Mouse (Mus musculus) ES-Bruce4 (cell line): ENCODE measurements around the gene Lrch1. TPM values are rescaled to one million over a fixed set of nuclear protein-coding genes. Genes with fewer than 3 reads are reported as not detected.

Experiments
- H3K27ac ChIP-seq: 2 replicates; pipeline ENCODE4 v1.5.1; 2012; ENCODE audit warnings: low read length, inconsistent platforms; ENCODE audit not compliant: insufficient read depth
- H3K27me3 ChIP-seq: 2 replicates; pipeline ENCODE4 v1.6.1; 2012; ENCODE audit warnings: mild to moderate bottlenecking, low read length, inconsistent platforms; ENCODE audit not compliant: control insufficient read depth, poor library complexity, insufficient read depth, severe bottlenecking
- H3K36me3 ChIP-seq: 2 replicates; pipeline ENCODE4 v1.6.1; 2012; ENCODE audit warnings: inconsistent platforms, mild to moderate bottlenecking, low read length, moderate library complexity; ENCODE audit not compliant: control insufficient read depth, poor library complexity, insufficient read depth, severe bottlenecking
- H3K4me1 ChIP-seq: one replicate; pipeline ENCODE4 v1.8.1; 2011; ENCODE audit warnings: low read length; ENCODE audit not compliant: control insufficient read depth, insufficient read depth
- H3K4me3 ChIP-seq: 2 replicates; pipeline ENCODE4 v1.5.1; 2011; ENCODE audit warnings: low read depth, mild to moderate bottlenecking, low read length
- H3K9ac ChIP-seq: 2 replicates; pipeline ENCODE4 v1.6.1; 2012; ENCODE audit warnings: low read depth, mild to moderate bottlenecking, inconsistent platforms; ENCODE audit not compliant: poor library complexity, severe bottlenecking
- H3K9me3 ChIP-seq: replicated peaks from 2 replicates; pipeline ENCODE4 v1.6.1; 2012; ENCODE audit warnings: mild to moderate bottlenecking, low read length, inconsistent platforms; ENCODE audit not compliant: control insufficient read depth, poor library complexity, insufficient read depth, severe bottlenecking
- CTCF ChIP-seq: IDR thresholded peaks from one replicate; pipeline ENCODE4 v1.8.1; 2011; ENCODE audit warnings: low read depth, low read length
- EP300 ChIP-seq: IDR thresholded peaks from 2 replicates; pipeline ENCODE4 v1.6.1; 2011; ENCODE audit warnings: low read depth, low read length; ENCODE audit not compliant: insufficient read depth
- POLR2A ChIP-seq: IDR thresholded peaks from one replicate; pipeline ENCODE4 v1.8.1; 2011; ENCODE audit warnings: low read length; ENCODE audit not compliant: insufficient read depth
- polyA plus RNA-seq: library from polyadenylated mRNA; stranded (reverse); fragments of >200 nt; gene quantifications from 2 replicates; pipeline ENCODE4 v1.2.4, GENCODE M21; 2011; ENCODE audit warnings: low read depth; ENCODE audit not compliant: missing spikeins, insufficient read depth, insufficient read length

Gene Lrch1
- polyA plus RNA-seq, 1 experiment = 17.0 TPM

- no peak overlapping the region for H3K4me3 ChIP-seq
- no peaks in the 10 kb centered on the region for H3K36me3 ChIP-seq
- H3K4me1 ChIP-seq = peaks cover 7% of the 10 kb centered on the region
- no peak overlapping the region for H3K27ac ChIP-seq
- H3K9me3 ChIP-seq = no peaks in the 10 kb centered on the region
- H3K9ac ChIP-seq = no peak overlapping the region
- TF ChIP-seq CTCF (no peak), EP300 (no peak), POLR2A (no peak)
- no peaks in the 10 kb centered on the region for H3K27me3 ChIP-seq
These were observed 18.8 kb downstream of the Lrch1 start for GRCm38 (mm10) chr14:74928809-74929432.

GRCm38 (mm10) chr14:74926899-74927571, 20.6 kb downstream of the Lrch1 start:
- no peaks in the 10 kb centered on the region for H3K9me3 ChIP-seq
- TF ChIP-seq POLR2A (no peak), EP300 (no peak), CTCF (no peak)
- no peak overlapping the region for H3K9ac ChIP-seq
- no peaks in the 10 kb centered on the region for H3K27me3 ChIP-seq
- no peaks in the 10 kb centered on the region for H3K36me3 ChIP-seq
- peaks cover 7% of the 10 kb centered on the region for H3K4me1 ChIP-seq
- no peak overlapping the region for H3K27ac ChIP-seq
- H3K4me3 ChIP-seq = no peak overlapping the region

GRCm38 (mm10) chr14:74925951-74926517, 21.6 kb downstream of the Lrch1 start:
- H3K27me3 ChIP-seq = no peaks in the 10 kb centered on the region
- no peaks in the 10 kb centered on the region for H3K36me3 ChIP-seq
- TF ChIP-seq EP300 (no peak), POLR2A (no peak), CTCF (no peak)
- no peak overlapping the region for H3K9ac ChIP-seq
- no peak overlapping the region for H3K27ac ChIP-seq
- H3K4me3 ChIP-seq = no peak overlapping the region
- H3K9me3 ChIP-seq = no peaks in the 10 kb centered on the region
- H3K4me1 ChIP-seq = peaks cover 7% of the 10 kb centered on the region

GRCm38 (mm10) chr14:74924521-74924920, 23.2 kb downstream of the Lrch1 start:
- no peaks in the 10 kb centered on the region for H3K9me3 ChIP-seq
- no peak overlapping the region for H3K27ac ChIP-seq
- no peaks in the 10 kb centered on the region for H3K27me3 ChIP-seq
- no peak overlapping the region for H3K4me3 ChIP-seq
- H3K36me3 ChIP-seq = no peaks in the 10 kb centered on the region
- no peak for TF ChIP-seq CTCF
- no peak for TF ChIP-seq EP300
- TF ChIP-seq POLR2A = no peak
- H3K9ac ChIP-seq = no peak overlapping the region
- H3K4me1 ChIP-seq = peaks cover 7% of the 10 kb centered on the region

GRCm38 (mm10) chr14:74924031-74924430, 23.6 kb downstream of the Lrch1 start:
- H3K4me1 ChIP-seq = peaks cover 5% of the 10 kb centered on the region
- H3K27ac ChIP-seq = no peak overlapping the region
- no peak overlapping the region for H3K9ac ChIP-seq
- no peaks in the 10 kb centered on the region for H3K36me3 ChIP-seq
- TF ChIP-seq POLR2A (no peak), CTCF (no peak), EP300 (no peak)
- H3K4me3 ChIP-seq = no peak overlapping the region
- no peaks in the 10 kb centered on the region for H3K9me3 ChIP-seq
- H3K27me3 ChIP-seq = no peaks in the 10 kb centered on the region
